Mouse (Mus musculus) liver, adult (tissue): ENCODE measurements around the gene Gm20388.

Experiments used
- GATA4 ChIP-seq: IDR thresholded peaks from 2 replicates; pipeline ENCODE4 v1.6.1; 2014; ENCODE audit warnings: mild to moderate bottlenecking, low read length; ENCODE audit not compliant: insufficient replicate concordance

Gene Gm20388

GRCm38 (mm10) chr8:121952800-121953199 is 2042.2 kb downstream of the Gm20388 start:
- TF ChIP-seq GATA4 = no peak

GRCm38 (mm10) chr8:121953821-121954545 is 2043.3 kb downstream of the Gm20388 start:
- TF ChIP-seq GATA4 = no peak

GRCm38 (mm10) chr8:121954981-121955555 is 2044.4 kb downstream of the Gm20388 start:
- TF ChIP-seq GATA4 = no peak

- no peak for TF ChIP-seq GATA4
Observed at GRCm38 (mm10) chr8:121955825-121956500, 2045.3 kb downstream of the Gm20388 start.

- TF ChIP-seq GATA4 = no peak
Observed at GRCm38 (mm10) chr8:121958395-121958794, 2047.8 kb downstream of the Gm20388 start.

GRCm38 (mm10) chr8:121962892-121963291 is 2052.3 kb downstream of the Gm20388 start:
- no peak for TF ChIP-seq GATA4

GRCm38 (mm10) chr8:121964716-121965512 is 2054.3 kb downstream of the Gm20388 start:
- TF ChIP-seq GATA4 = no peak

- TF ChIP-seq GATA4 = no peak
Observed at GRCm38 (mm10) chr8:121966110-121966509, 2055.5 kb downstream of the Gm20388 start.

GRCm38 (mm10) chr8:121966714-121967448 is 2056.2 kb downstream of the Gm20388 start:
- no peak for TF ChIP-seq GATA4

GRCm38 (mm10) chr8:121967977-121968376 is 2057.3 kb downstream of the Gm20388 start:
- no peak for TF ChIP-seq GATA4

- no peak for TF ChIP-seq GATA4
Observed at GRCm38 (mm10) chr8:121968542-121968941, 2057.9 kb downstream of the Gm20388 start.

GRCm38 (mm10) chr8:121970225-121970624 is 2059.6 kb downstream of the Gm20388 start:
- TF ChIP-seq GATA4 = no peak

- no peak for TF ChIP-seq GATA4
Observed at GRCm38 (mm10) chr8:121971488-121972058, 2060.9 kb downstream of the Gm20388 start.

- TF ChIP-seq GATA4 = no peak
Observed at GRCm38 (mm10) chr8:121973906-121974305, 2063.3 kb downstream of the Gm20388 start.
